ENCODE assay signal across 10 mouse cellular contexts in genomic region chr3:68575636-68576340, GRCm38 (mm10).
DNase-seq lines count a peak whose midpoint lies in the region; ATAC-seq and TF ChIP-seq lines count a peak whose summit lies in the region.
"Had no signal": no experiment of that assay in that cellular context is flagged by ENCODE, and none has a peak within 500 bp of the region (broad histone marks: within the 10 kb centered on the region; RNA-seq: fewer than 3 reads in every experiment).

No protein-coding gene starts in this region.

- ATAC-seq in intestine, embryonic 14.5 days (replicated peaks; ENCODE audit: low FRiP score, low TSS enrichment, low read depth): 0 out of 2 replicates have a peak, but pooled peaks have one; percentile 3
- no peak for ATAC-seq in intestine, postnatal 0 days
- ATAC-seq in erythroid progenitor cell, adult 5-6 weeks (replicated peaks; ENCODE audit: low FRiP score, poor library complexity, severe bottlenecking): no peak

- no peak overlapping the region for H3K9ac ChIP-seq in intestine, embryonic 14.5 days (ENCODE audit: low read length)
- no peak overlapping the region for H3K9ac ChIP-seq in intestine, postnatal 0 days (ENCODE audit: low read depth, low read length)

- no peaks in the 10 kb centered on the region for H3K9me3 ChIP-seq in intestine, embryonic 14.5 days (ENCODE audit: control insufficient read depth, low read length)
- H3K9me3 ChIP-seq in intestine, postnatal 0 days (ENCODE audit: control insufficient read depth): no peaks in the 10 kb centered on the region
- H3K9me3 ChIP-seq in midbrain, embryonic 10.5 days (replicated peaks): no peaks in the 10 kb centered on the region

- TF ChIP-seq CTCF in intestine, postnatal 0 days (IDR thresholded peaks at IDR 0.05; ENCODE audit: low read depth): no peak
- no peak for TF ChIP-seq CTCF in cortical plate, adult 2 months (IDR thresholded peaks at IDR 0.05; ENCODE audit: extremely low read depth, insufficient read depth, low read length)

- TF ChIP-seq POLR2A in cortical plate, adult 2 months (IDR thresholded peaks at IDR 0.05; ENCODE audit: extremely low read depth, insufficient read depth, low read length): peak; percentile 54; the same call in 1 of the 2 replicates

- WGBS in intestine, embryonic 14.5 days: 66% methylated on average over 10 of the region's 10 CpGs
- WGBS in intestine, postnatal 0 days: 79% methylated on average over 10 of the region's 10 CpGs
- 80% methylated on average over 10 of the region's 10 CpGs for WGBS in midbrain, embryonic 10.5 days

- no peaks in the 10 kb centered on the region for H3K36me3 ChIP-seq in intestine, embryonic 14.5 days (ENCODE audit: control insufficient read depth, insufficient read depth, low read length)
- no peaks in the 10 kb centered on the region for H3K36me3 ChIP-seq in intestine, postnatal 0 days (ENCODE audit: control insufficient read depth, insufficient read depth)
- no peaks in the 10 kb centered on the region for H3K36me3 ChIP-seq in midbrain, embryonic 10.5 days

- peak overlapping the region; percentile 23; the same call in 1 of the 2 replicates for H3K4me2 ChIP-seq in intestine, embryonic 14.5 days (ENCODE audit: low read length)
- H3K4me2 ChIP-seq in intestine, postnatal 0 days (replicated peaks; ENCODE audit: low read depth): no peak overlapping the region

- peaks cover 26% of the 10 kb centered on the region for H3K4me1 ChIP-seq in intestine, embryonic 14.5 days (replicated peaks; ENCODE audit: control insufficient read depth, insufficient read depth, low read length)
- H3K4me1 ChIP-seq in intestine, postnatal 0 days (replicated peaks; ENCODE audit: control insufficient read depth, insufficient read depth, low read length): no peaks in the 10 kb centered on the region
- H3K4me1 ChIP-seq in cortical plate, adult 2 months (ENCODE audit: control insufficient read depth, insufficient read depth, low read length): peaks cover 2% of the 10 kb centered on the region; the same call in 1 of the 2 replicates
- peaks cover 42% of the 10 kb centered on the region for H3K4me1 ChIP-seq in midbrain, embryonic 10.5 days

- no peak for DNase-seq in intestine, embryonic 14.5 days (ENCODE audit: low spot score)
- peak; percentile 71 for DNase-seq in cerebellum, adult 11 months
- no peak for DNase-seq in midbrain, embryonic 10.5 days (ENCODE audit: low spot score)
- DNase-seq in ovary, postnatal 36 days (ENCODE audit: low spot score): no peak
- no peak for DNase-seq in layer of hippocampus, postnatal 14 days (ENCODE audit: low spot score in 2 of 2)

- H3K27me3 ChIP-seq in intestine, embryonic 14.5 days (replicated peaks; ENCODE audit: control insufficient read depth, insufficient read depth, low read length): no peaks in the 10 kb centered on the region
- H3K27me3 ChIP-seq in intestine, postnatal 0 days (replicated peaks; ENCODE audit: control insufficient read depth, insufficient read depth, low read length): no peaks in the 10 kb centered on the region
- H3K27me3 ChIP-seq in midbrain, embryonic 10.5 days (ENCODE audit: low read depth, poor library complexity, severe bottlenecking): peaks cover 10% of the 10 kb centered on the region

- H3K4me3 ChIP-seq in intestine, embryonic 14.5 days (ENCODE audit: low read depth, low read length): no peak overlapping the region
- no peak overlapping the region for H3K4me3 ChIP-seq in intestine, postnatal 0 days (ENCODE audit: low read depth, low read length)
- peak overlapping the region; percentile 73 for H3K4me3 ChIP-seq in cortical plate, adult 2 months (ENCODE audit: insufficient read depth, low read length)
- H3K4me3 ChIP-seq in midbrain, embryonic 10.5 days: no peak overlapping the region
- H3K4me3 ChIP-seq: erythroblast, embryonic 14.5 days; myocyte had no signal

- peak overlapping the region; percentile 38; the same call in 1 of the 2 replicates for H3K27ac ChIP-seq in intestine, embryonic 14.5 days (ENCODE audit: low read depth)
- no peak overlapping the region for H3K27ac ChIP-seq in intestine, postnatal 0 days (ENCODE audit: low read depth, low read length)
- H3K27ac ChIP-seq in cortical plate, adult 2 months (ENCODE audit: insufficient read depth, low read length): peak overlapping the region; percentile 81
- H3K27ac ChIP-seq in midbrain, embryonic 10.5 days (replicated peaks): peak overlapping the region; percentile 59
